Mouse (Mus musculus) layer of hippocampus, adult 2 months (tissue): ENCODE data around the gene Zbtb22. TPM values are rescaled to one million over a fixed set of nuclear protein-coding genes. Genes with fewer than 3 reads are reported as not detected.
A peak's percentile ranks its signal among the peaks of the same experiment; 100 is the strongest.

Experiments used
- DNase-seq, 2 experiments: peaks; one replicate each; pipeline ENCODE4 v3.0.0; 2022; ENCODE audit warnings: low spot score in 2 of 2
- H3K27ac ChIP-seq: fragments of 200-600 bp; 2 replicates; pipeline ENCODE4 v1.8.1; 2022
- H3K4me3 ChIP-seq: fragments of 200-600 bp; 2 replicates; pipeline ENCODE4 v1.8.1; 2022; ENCODE audit warnings: mild to moderate bottlenecking
- CTCF ChIP-seq: fragments of 200-600 bp; conservative IDR thresholded peaks from 2 replicates; pipeline ENCODE4 v1.8.1; 2022; ENCODE audit warnings: antibody characterized with exemption, mild to moderate bottlenecking, moderate library complexity
- total RNA-seq, 2 experiments: library from RNA; stranded (reverse); gene quantifications; 2 replicates each; pipeline ENCODE4 v1.2.3; 2021

Gene Zbtb22
- total RNA-seq, 2 experiments from 2014 or later = 31.4 to 31.8 TPM

DNA sequence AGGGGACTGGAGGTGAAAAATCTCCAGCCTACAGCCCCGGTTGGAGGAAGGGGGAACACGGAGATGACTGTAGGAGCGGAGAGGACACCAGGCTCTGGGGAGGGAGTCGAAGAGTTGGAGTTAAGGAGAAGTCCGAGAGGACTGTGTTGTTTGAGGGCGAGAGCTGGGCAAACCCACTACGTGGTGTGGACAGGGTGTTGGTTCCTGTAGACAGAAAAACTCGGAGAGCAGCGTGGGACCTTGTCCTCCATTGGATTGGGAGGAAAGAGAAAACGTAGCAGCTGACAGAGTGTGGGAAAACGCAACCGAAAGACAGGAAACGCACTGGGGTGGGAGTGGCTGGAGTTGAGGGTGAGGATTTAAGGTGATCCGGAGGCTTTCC lies 5.8 kb upstream of the Zbtb22 start:
- TF ChIP-seq CTCF = no peak
- Histone ChIP-seq H3K27ac (peak overlapping the region; percentile 92), H3K4me3 (peak overlapping the region; percentile 76)
- DNase-seq = no peak

DNA sequence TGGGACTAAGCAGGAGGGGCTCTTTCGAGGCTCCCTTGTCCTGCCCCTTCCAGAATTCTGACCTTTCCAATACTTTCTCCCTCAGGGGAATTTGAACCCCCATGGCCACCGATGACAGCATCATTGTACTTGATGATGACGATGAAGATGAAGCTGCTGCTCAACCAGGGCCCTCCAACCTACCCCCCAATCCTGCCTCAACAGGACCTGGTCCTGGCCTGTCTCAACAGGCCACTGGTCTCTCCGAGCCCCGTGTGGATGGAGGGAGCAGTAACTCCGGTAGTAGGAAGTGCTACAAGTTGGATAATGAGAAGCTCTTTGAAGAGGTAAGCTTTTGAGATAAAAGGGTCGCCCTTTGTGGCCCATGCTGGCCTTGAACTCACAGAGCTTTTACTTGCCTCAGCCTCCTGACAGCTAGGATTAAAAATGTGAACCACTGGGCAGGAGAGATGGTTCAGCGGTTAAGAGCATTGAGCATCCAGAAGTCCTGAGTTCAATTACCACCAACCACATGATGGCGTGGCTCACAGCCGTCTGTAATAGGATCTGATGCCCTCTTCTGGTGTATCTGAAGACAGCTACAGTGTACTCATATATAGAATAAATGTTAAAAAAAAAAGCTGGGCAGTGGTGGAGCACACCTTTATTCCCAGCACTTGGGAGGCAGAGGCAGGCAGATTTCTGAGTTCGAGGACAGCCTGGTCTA lies 5.2 kb upstream of the Zbtb22 start:
- TF ChIP-seq CTCF = peak; percentile 54
- peak overlapping the region; percentile 76 for H3K4me3 ChIP-seq
- no peak for DNase-seq
- H3K27ac ChIP-seq = peak overlapping the region; percentile 92; the same call in 1 of the 2 replicates

- Histone ChIP-seq H3K4me3 (no peak overlapping the region), H3K27ac (no peak overlapping the region)
- TF ChIP-seq CTCF = no peak
- DNase-seq = no peak
Measured at GRCm38 (mm10) chr17:33911052-33911812, 4.5 kb upstream of the Zbtb22 start.

DNA sequence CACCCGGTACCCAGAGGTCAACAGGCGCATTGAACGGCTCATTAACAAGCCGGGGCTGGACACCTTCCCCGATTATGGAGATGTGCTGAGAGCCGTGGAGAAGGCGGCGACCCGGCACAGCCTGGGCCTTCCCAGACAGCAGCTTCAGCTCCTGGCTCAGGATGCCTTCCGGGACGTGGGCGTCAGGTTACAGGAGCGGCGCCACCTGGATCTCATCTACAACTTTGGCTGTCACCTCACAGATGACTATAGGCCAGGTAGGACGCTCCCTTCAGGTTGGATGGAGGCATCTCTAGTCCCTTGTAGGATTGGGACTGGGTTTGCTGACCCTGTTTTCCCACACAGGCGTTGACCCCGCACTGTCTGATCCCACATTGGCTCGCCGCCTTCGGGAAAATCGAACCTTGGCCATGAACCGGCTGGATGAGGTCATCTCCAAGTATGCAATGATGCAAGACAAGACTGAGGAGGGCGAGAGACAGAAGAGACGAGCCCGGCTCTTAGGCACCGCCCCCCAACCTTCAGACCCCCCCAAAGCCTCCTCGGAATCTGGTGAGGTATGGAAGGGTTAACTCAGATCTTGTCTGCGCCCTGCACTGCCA lies 3.8 kb upstream of the Zbtb22 start:
- no peak for DNase-seq
- no peak for TF ChIP-seq CTCF
- Histone ChIP-seq H3K4me3 (no peak overlapping the region), H3K27ac (no peak overlapping the region)

DNA sequence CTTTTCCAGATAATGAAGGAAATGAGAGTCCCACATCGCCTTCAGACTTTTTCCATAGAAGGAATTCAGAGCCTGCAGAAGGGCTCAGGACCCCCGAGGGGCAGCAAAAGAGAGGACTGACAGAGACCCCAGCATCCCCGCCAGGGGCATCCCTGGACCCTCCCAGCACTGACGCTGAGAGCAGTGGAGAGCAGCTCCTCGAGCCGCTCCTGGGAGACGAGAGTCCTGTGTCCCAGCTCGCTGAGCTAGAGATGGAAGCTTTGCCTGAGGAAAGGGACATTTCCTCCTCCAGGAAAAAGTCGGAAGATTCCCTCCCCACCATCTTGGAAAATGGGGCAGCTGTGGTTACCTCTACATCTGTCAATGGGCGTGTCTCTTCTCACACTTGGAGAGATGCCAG lies 2.4 kb upstream of the Zbtb22 start:
- H3K27ac ChIP-seq = no peak overlapping the region
- no peak overlapping the region for H3K4me3 ChIP-seq
- no peak for TF ChIP-seq CTCF
- no peak for DNase-seq

DNA sequence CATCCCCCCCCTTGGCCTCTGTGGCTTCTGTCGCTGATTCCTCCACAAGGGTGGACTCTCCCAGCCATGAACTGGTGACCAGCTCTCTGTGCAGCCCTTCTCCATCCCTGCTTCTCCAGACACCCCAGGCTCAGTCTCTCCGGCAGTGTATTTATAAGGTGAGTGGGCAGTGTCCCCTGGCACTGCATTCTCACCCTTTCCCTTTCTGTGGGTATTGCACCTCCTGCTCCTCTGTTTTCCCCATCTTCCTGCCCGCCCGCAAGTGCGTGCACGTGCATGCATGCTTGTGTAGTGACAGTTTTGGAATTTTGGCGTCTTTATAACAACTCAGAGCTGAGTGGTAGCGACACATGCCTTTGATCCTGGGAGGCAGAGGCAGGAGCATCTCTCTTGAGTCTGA lies 1.8 kb upstream of the Zbtb22 start:
- Histone ChIP-seq H3K27ac (no peak overlapping the region), H3K4me3 (no peak overlapping the region)
- DNase-seq = no peak
- TF ChIP-seq CTCF = no peak

GRCm38 (mm10) chr17:33914969-33915391 lies 724 bp upstream of the Zbtb22 start:
- DNase-seq = no peak
- TF ChIP-seq CTCF = peak; percentile 44
- peak overlapping the region; percentile 63; the same call in 1 of the 2 replicates for H3K27ac ChIP-seq
- H3K4me3 ChIP-seq = no peak overlapping the region; the same call in 1 of the 2 replicates

GRCm38 (mm10) chr17:33916294-33916693 lies 590 bp downstream of the Zbtb22 start:
- peak overlapping the region; percentile 63 for H3K27ac ChIP-seq
- no peak for DNase-seq
- H3K4me3 ChIP-seq = peak overlapping the region; percentile 59
- TF ChIP-seq CTCF = no peak

GRCm38 (mm10) chr17:33916847-33917655 lies 1.3 kb downstream of the Zbtb22 start:
- Histone ChIP-seq H3K27ac (no peak overlapping the region), H3K4me3 (peak overlapping the region; percentile 59)
- TF ChIP-seq CTCF = no peak
- DNase-seq = no peak

- H3K4me3 ChIP-seq = no peak overlapping the region
- H3K27ac ChIP-seq = no peak overlapping the region
- DNase-seq = no peak
- no peak for TF ChIP-seq CTCF
Measured at GRCm38 (mm10) chr17:33917656-33918292, 2.1 kb downstream of the Zbtb22 start.

DNA sequence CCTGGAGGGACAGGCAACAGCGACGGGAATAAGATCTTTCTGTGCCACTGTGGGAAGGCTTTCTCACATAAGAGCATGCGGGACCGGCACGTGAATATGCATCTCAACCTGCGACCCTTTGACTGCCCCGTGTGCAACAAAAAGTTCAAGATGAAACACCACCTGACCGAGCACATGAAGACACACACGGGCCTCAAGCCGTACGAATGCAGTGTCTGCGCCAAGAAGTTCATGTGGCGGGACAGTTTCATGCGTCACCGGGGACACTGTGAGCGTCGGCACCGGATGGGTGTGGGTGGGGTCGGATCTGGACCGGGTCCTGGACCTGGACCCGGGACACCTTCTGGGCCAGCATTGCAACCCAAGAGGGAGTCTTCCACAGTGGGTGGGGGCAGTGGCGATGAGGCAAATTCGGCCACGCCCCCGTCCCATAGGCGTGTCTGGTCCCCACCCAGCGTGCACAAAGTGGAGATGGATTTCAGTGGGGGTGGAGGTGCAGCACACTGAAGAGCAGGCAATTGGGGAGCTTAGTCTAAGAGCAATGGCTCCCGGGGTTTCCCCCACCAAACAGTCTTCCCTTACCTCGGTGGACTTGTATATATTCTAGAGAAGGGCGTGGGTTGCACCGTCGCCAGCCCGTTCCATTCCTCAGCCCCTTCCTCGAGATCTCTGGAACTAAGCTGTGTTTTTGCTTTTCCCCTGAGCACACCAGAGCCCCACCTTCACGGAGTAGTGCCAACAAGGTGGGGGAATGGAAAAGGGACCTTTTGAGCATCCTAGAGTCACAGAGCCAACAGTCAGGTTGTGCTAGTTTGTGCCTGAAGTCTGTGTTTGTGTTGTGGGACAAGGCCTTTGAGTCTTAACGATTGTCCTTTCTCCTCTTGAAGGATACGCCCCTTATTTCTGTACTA lies 2.8 kb downstream of the Zbtb22 start:
- TF ChIP-seq CTCF = no peak
- Histone ChIP-seq H3K27ac (peak overlapping the region; percentile 83), H3K4me3 (peak overlapping the region; percentile 78; the same call in 1 of the 2 replicates)

More for the DNA sequence above, 2.8 kb downstream of the Zbtb22 start:
- no peak for DNase-seq
